Mouse (Mus musculus) left cerebral cortex, adult 18-20 months (tissue): Measurements from ENCODE around the gene Macrod1. TPM values are rescaled to one million over a fixed set of nuclear protein-coding genes. Genes with fewer than 3 reads are reported as not detected.
"Not testable (repeated sequence)": the region's sequence is repeated elsewhere in the genome, so short reads cannot be mapped to it uniquely, and the experiment has no call there.

ENCODE experiments used
- DNase-seq, 2 experiments: peaks; one replicate each; pipeline ENCODE4 v3.0.0; 2021 to 2022; ENCODE audit warnings: low spot score in 2 of 2, mixed read lengths in 1 of 2
- long read RNA-seq, 2 experiments: library from polyadenylated mRNA; stranded (forward); transcript quantifications; one replicate each; pipeline ENCODE4 v2.0.0; 2021
- total RNA-seq, 2 experiments: library from RNA; stranded (reverse); gene quantifications; 2 replicates each; pipeline ENCODE4 v1.2.3; 2021

Gene Macrod1
- total RNA-seq: 10 to 100 TPM; 15.0 to 16.6 TPM
- long read RNA-seq, experiment 1, transcript Macrod1-201 (11 exons, 1,228 nt): major isoform, 11 of 144 reads
- long read RNA-seq, experiment 1, partial matches to known transcripts: 3 of 144 reads
- long read RNA-seq, experiment 1, other reads (novel, unspliced or antisense): 130 of 144 reads
- long read RNA-seq, experiment 2, partial matches to known transcripts: 1 of 91 reads
- long read RNA-seq, experiment 2, other reads (novel, unspliced or antisense): 86 of 91 reads

DNA sequence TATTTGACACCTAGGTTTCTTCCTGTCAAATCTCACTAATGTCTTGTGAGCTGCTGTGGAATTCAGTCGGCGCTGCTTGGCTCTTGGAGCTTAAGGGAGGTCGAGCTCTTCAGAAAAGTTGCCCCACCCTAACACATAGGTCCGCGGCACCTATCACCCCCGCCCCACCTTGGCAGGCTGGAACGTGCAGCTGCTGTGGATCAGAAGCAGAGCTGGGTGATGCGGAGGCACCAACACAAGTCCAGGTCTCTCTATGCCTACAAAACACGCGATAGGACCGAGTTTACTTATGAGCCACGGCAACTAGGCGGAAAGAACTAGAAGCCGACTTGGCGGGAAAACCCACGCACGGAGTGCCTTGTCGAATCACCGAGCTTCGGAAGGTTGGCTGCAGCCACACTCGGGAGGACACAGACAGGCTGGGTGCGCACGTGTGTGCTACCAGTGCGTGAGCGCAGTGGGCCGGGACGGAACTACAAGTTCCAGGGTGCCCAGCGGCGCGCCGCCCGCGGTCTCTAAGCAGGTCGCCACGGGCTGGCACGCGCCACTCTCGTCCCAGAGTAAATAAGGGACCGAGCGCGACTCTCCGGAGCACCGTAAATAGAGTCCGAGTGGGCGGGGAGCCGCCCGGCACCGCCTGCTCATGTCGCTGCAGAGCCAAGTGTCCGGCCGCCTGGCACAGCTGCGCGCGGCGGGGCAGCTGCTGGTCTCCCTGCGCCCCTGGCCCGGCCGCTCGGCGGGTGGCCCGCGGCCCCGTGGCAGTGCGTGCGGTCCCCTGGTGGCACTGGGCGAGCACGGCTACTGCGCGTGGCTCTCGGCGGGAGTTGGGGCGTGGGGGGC, at the start of gene Macrod1:
TSS of gene Macrod1 (plus strand) at position 563 of the 840 bp plus-strand sequence.
- peak; percentile 76 to 86 for DNase-seq

DNA sequence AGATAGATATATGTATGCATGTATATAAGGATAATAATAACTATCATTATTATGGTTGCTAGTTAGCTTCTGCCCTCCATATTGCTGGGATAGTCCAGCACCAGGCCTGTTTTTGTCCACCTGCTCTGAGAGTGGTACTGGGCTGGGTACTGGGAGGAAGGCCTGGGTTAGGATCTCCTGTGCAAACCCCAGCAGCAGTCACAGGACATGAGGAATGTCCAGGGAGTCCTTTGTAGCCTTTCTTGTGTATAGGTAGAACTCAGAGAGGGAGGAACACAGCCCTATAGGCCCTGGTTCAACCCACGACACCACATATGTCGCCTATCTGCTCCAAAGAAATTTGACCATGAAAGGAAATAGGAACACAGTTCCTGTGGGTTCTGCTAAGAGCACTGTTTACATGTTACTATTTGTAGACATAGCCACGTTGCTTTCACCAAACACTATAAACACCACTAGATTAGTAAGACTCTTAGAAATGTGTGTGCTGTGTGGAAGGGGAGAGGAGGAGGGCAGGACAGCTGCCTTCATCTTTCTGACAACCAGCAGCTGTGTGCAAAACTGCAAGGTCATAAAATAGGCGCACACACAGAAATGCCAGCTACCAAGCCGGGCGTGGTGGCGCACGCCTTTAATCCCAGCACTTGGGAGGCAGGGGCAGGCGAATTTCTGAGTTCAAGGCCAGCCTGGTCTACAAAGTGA, 49.6 kb upstream of the Macrod1 start:
- DNase-seq: no peak

DNA sequence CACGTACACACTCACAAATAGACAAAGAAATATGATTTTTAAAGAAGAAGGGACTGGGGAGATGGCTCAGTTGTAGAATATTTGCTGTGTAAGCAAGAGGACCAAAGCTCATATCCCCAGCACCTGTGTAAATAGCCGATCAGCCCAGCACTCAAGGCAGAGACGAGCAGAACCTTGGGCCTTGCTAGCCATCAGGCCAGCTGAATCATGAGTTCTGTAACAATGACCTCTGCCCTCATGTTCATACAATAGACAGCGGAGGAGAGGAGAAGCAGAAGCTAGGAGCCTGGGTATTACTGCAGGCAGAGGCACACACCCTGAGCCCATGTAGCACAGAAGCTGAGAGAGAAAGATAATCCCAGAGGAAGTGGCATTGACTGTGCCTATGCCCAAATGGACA, 44.2 kb upstream of the Macrod1 start:
- DNase-seq: no peak

DNA sequence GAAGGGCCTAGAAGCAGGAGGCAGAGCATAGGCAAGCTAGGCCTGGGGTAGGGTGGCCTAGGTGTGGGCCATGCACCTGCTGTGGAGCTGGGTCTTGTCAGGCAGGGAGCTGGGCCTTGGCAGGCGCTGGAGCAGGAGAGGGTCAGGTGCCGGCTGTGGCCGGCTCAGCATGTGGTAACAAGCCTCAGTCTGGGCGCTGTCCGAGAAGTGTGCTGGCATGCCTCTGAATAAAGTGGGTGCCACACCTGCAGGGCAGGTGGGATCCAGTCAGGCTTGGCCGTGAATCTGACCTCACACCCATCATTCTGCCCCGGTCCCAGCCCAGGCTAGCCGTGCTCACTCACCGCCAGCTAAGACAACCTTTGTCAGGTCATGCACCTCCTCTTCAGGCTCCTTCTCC, 42.6 kb upstream of the Macrod1 start:
- DNase-seq: no peak

DNA sequence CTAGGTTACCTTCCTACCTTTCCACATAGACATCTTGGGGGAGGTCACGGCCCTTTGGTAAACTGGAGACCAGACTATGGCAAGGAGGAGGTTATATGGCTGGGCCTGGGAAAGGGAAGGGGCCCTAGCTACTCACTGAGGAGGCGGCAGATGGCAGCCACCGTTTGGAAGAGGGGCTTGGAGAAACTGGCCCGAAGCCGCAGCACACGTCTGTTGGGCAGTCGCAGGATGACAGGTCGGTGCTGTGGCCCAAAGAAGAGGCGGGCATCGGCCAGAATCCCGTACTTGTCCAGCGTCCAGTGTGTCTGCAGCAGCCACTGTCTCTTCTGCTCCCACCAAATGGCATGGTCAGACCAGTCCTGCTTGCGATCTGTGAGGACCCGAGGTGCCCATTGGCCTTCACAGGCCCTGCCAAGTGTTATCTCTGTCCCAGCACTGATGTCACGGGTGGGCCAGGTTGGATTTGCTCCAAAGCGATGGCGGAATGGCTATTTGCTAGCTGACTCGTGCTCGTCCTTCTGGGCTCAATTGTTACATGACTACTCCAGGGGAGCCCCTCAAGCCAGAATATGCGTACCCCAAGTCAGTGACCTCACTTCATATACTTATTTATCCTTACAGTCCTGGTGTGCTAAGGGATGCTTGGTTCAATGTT, 42.0 kb upstream of the Macrod1 start:
- no peak for DNase-seq

DNA sequence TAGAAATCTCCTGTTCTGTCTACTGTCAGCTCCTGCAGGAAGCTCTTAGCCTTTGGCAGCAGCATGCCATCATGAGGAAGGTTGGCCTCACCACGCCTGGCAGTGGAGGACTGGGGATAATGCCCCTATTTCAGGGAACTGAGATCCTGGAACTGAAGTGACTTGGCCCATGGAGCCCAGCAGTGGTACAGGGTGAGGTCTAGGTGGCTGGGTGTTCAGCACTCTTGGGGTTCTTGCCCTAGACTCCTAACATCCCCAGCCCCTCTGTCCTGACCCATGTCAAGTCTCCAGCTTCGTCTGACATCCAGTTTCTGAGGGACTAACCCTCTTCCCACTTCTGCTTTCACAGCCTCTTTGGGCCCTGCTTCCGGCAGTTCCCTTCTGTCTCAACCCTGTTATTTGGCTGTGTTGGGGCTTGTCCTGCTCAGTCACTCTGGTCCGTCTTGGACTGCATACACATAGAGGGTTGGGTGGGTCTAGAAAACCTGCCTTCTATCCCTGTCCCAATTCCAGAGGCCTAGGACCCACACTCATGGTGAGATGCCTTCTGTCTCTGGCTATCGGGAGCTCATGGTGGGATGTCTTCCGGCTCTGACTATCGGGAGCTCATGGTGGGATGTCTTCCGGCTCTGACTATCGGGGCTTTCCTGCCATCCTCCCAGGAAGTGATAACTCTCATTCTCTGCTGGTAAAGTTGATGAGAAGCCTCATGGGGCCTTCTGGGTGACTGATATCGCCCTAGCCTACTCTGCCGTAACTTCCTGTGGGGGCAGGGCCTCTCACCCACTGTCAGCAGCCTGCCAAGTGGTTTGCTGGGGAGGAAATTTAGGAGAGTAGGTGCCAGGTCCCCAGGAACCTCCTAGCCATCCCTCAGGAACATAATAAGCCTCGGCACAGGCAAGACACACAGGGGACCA, 38.8 kb upstream of the Macrod1 start:
- no peak for DNase-seq

DNA sequence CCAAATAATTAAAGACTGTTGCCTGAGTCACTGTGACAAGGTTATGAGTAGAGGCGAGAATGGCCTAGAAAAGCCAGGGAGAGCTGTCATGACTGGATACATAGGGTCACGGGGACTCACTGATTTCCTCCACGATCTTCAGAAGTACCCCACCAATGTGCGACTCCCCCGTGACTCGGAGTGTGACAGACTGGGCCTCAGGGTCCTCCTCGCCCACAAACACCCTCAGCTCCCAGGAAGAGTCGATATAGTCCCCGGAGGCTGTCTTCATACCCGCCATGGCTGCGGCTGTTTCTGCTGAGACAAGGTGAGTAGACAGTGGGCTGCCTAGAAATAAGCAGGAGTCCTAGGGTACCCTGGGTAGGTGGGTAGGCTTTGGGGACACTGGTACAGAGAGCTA, 38.1 kb upstream of the Macrod1 start:
- DNase-seq: no peak

DNA sequence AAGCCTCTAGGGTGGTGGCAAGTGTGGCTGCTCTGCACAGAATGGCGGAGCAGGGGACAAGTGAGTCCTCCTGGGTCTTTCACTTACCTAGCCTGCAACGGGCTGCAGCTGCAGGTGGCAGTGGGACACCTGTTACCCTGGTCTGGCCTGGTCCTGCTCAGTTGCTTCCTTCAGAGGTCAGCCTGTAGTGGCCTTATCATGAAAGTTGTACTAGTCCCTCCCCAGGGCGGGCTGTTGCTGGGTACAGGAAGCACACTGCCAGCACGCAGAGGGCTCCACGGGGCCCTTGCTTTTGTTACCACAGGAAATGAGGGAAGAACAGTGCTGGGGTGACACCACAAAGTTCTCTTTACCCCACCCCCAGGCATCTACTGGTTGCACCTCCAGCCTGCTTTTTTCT, 37.4 kb upstream of the Macrod1 start, which contains the start of gene Fermt3:
TSS of gene Fermt3 (minus strand) at position 279 of the 400 bp plus-strand sequence.
- no peak for DNase-seq

DNA sequence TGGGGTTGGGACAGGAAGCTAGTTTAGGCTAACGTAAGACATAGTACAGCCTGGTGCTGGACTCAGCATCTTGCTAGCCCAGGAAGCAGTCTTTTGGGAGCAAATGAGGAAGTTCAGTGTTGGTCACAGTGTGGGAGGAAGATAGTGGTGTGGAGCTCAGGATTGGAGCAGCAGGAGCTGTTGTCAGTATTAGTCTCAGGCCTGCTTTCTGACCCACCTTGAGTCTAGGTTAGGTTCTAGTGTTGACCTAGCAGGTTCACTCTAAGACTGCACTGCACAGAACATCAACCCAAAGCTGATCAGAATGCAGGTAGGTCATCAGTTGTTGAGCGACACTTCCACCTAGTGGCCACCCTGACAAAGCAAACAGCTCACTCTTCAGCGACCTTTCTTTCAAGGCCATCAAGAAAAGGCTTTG, 36.4 kb upstream of the Macrod1 start:
- peak in 1 of 2 experiments; percentile 22 for DNase-seq

DNA sequence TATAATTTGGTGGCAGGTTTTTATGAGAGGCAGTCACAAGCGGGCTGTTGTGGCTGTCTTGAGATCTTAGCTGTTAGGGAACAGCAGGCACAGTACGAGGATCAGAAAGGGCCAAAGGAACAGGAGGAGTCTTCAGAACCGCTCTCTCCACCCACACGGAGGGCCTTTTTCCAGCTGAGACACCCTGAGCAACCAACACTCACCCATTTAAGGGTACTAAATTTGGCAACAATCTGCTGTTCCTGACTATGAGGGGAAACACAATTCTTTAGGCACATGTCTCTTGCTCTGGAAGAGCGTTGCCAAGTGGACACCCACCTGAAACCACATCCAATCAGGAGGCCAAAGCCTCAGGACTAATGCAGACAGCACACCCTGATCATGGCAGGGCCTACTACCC, 27.1 kb upstream of the Macrod1 start:
- peak; percentile 66 to 80 for DNase-seq

DNA sequence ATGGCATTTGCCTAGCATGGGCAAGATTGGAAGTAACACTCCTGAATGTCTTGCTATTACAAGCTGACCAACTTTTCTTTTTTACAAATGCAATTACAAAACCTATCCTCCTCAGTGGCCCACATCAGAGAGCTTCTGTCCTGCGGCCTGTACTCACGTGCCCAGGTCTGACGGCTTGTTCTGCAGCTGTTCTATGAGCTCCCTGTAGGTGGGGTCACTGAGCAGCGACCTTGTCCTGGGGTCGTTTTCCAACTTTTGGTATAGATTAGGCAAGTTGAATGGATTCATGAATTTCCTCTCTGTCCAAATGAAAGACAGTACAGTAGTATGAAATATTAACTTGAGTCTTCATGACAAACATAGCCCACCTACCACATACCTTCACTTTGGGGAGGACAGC, 22.6 kb upstream of the Macrod1 start:
- no peak for DNase-seq

DNA sequence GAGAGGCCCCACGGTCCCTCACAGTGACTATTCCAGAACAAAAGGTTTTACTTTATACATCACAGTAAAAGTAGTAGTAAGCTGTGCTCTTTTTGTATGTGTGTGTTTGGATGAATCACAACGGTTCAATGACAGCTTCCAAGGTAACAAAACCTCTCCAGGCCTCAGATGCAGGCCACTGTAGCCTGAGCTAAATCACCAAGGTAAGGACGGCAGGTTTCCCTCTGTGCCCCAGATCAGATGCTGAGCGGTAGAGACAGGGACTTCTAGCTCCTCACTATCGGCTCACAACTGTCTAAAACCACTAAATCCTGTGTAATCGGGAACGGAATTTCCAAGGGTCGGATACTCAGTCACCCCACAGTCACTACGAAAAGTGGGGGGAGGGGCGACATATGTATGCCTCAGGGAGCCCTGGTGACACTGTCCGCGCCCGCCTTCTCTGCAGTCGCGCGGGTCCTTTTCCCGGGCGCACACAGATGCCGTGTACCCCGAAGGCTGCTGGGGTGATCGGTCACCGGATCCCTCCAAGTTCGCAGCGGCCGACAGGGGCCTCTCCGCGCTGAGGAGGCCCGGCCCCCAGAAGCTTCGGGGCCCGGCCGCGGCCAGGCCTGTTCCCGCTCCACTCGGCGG, 17.4 kb upstream of the Macrod1 start:
- DNase-seq: peak in 1 of 2 experiments; percentile 38

DNA sequence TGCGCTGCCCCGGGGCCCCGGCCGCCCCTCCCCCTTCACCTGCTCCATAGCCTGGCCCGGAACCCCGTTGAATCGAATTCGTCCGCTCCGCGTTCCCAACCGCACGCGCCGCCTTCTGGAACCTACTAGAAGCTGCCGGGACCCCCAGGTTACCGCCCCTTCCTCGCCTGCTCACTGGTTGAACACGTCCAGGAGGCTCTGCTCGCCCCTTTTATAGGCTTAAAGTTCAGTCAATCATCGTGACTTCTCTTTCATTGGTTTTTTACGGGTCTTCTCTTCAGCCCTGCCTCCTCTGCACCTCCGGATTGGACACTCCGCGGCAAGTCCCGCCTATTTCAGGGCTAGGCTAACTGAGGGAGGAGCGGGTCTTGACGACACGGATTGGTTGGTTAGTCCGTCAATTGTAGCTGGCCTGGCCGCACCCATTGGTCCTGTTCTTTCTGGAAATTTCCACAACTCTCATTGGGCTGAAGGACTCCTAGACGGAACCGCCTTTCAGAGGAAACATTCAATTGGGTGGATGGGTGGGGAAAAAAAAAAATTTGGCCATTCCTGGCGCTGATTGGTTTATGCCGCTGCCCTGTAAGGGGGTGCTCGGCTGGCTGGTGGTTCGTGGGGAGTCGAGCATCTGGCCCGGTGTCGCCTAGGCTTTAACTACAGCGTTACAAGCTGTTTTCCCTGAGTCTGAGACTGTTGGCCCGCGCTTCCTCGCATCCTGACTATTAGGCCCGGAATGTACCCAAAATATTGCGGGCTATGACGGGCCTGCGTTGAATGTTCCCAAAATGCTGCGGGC, 16.6 kb upstream of the Macrod1 start, which contains the start of gene Stip1:
TSS of gene Stip1 (minus strand) at position 127 of the 796 bp plus-strand sequence.
- DNase-seq: peak; percentile 99

DNA sequence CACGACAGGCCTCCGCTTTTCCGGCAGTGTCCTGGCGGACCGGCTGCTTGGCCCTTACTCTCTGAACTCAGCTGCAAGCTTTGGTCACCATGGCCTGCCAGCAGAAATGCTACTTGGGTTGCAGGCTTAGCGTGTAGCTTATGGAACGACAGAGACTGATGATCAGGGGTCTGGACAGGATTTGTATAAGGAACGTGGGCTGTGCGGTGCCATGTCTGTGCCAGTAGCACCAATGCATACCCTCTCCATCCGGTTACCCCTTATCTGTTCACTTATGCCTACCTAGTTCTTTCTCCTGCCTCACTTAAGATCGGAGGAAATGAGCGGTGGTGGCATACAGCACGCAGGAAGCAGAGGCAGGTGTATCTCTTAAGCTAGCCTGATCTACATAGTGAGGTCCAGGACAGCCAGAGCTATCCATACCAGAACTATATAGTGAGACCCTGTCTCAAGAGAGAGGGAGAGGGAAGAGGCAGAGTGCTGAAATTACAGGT, 15.9 kb upstream of the Macrod1 start:
- no peak for DNase-seq

DNA sequence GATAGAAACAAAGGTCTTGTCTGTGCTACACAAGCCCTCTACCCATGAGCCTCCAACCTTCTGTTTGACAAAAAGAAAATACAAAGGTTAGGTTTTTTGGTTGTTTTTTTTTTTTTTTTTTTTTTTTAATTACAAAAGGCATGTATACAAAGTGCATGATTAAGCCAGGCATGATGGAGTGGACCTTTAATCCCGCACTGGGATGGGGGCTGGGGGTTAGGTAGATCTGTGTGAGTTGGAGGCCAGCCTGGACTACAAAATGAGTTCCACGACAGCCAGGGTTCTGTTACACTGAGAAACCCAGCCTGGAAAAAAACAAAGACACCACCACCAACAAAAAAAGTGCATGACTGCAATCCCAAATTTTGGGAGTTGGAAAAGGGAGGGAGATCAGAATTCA, 15.4 kb upstream of the Macrod1 start:
- no peak for DNase-seq

DNA sequence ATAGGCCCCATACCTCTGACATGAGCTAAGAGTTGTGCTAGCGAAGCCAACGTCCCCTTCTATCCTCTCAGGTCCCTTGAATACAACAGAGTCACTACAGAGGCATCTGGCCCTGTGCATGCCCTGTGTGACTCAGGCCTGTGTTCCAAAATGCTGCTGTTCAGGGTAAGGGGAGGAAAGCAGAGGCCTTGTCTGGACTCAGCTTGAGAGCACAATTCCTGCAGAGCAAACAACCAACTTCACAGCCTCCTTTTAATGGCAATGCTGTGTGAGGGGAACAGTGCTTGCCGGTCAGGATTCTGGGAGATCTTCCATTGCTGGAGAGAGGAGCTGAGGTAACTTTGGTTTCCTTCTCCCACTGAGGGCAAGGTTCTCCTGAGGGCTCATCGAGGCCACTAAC, 12.3 kb upstream of the Macrod1 start:
- DNase-seq: no peak

DNA sequence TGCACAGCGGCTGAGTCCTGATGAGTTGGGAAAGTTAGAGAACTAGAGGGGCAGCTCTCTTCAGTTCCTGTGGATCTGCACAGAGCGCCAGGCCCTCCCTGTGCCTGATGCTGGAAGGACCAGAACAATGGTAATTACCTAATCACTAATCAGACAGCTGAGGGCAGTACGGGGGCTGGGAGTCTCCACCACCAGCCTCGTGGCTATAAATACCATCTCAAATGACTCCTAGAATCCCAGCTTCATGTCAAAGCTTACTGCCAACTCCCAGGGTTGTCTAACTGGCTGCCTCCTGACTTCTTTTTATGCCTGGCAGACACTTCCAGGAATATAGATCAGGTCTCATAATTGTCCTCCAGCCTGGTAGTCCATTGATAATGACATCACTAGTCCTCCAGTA, 11.9 kb upstream of the Macrod1 start:
- DNase-seq: no peak

DNA sequence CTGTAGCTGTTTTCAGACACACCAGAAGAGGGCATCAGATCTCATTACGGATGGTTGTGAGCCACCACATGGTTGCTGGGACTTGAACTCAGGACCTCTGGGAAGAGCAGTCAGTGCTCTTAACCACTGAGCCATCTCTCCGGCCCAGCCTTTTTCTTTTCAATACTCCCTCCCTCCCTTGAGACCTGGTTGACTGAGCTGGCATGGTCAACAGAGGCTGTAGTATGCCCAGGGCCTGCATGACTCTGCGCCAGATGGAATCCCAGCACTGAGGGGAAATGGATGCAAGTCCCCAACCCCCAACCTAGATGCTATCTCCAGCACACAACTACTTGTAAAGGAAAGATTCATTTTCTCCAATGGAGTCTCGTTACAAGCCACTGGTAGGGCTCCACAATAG, 3.2 kb upstream of the Macrod1 start:
- DNase-seq: not testable (repeated sequence)

DNA sequence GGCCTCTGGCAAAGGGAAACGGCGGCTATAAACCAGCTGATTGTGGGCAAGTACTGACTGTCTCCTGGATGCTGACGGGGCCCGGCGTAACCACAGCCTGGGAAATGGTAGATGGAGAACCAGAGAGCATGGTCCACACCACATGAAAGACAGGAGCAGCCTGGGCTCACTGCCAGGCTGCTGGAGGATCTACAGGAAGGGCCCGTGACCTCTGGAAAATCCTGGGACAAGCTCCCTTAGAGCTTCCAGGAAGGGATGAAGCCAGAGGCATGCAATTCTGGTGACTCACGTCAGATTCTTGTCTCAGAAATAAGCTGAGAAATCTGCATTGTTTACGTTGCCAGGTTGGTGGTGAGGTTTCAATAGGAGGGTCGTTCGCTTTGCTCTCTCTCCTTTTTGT, 1.8 kb upstream of the Macrod1 start:
- no peak for DNase-seq
